Mouse (Mus musculus) liver, postnatal 0 days (tissue): ENCODE measurements around the gene Bsx. TPM values are rescaled to one million over a fixed set of nuclear protein-coding genes. Genes with fewer than 3 reads are reported as not detected.

Source experiments
- ATAC-seq: fragments of 200-750 bp; cut with Nextera tagmentation; 2 replicates; pipeline ENCODE4 v1.8.0; 2017; ENCODE audit warnings: mild to moderate bottlenecking, moderate library complexity
- DNase-seq: peaks from one replicate; pipeline ENCODE4 v3.0.0-alpha.2; 2016
- H3K27ac ChIP-seq: fragments of 300-500 bp; sonication (generic); 2 replicates; pipeline ENCODE4 v1.5.1; 2014; ENCODE audit warnings: antibody characterized with exemption, moderate library complexity, mild to moderate bottlenecking, low read depth
- H3K27me3 ChIP-seq: fragments of 300-500 bp; sonication (generic); 2 replicates; pipeline ENCODE4 v1.6.1; 2014; ENCODE audit warnings: low read length, control low read depth, mixed read lengths; ENCODE audit not compliant: insufficient read depth
- H3K36me3 ChIP-seq: fragments of 300-500 bp; sonication (generic); replicated peaks from 2 replicates; pipeline ENCODE4 v1.6.1; 2014; ENCODE audit warnings: mild to moderate bottlenecking, control low read depth, low read length, moderate library complexity, mixed read lengths; ENCODE audit not compliant: insufficient read depth
- H3K4me1 ChIP-seq: fragments of 300-500 bp; sonication (generic); 2 replicates; pipeline ENCODE4 v1.6.1; 2014; ENCODE audit warnings: antibody characterized with exemption, mild to moderate bottlenecking, control low read depth; ENCODE audit not compliant: insufficient read depth
- H3K4me2 ChIP-seq: fragments of 300-500 bp; sonication (generic); 2 replicates; pipeline ENCODE4 v1.6.1; 2014; ENCODE audit warnings: low read depth, mild to moderate bottlenecking, low read length, moderate library complexity, mixed read lengths
- H3K4me3 ChIP-seq: fragments of 300-500 bp; sonication (generic); 2 replicates; pipeline ENCODE4 v1.5.1; 2014; ENCODE audit warnings: low read depth, low read length
- H3K9ac ChIP-seq: fragments of 300-500 bp; sonication (generic); replicated peaks from 2 replicates; pipeline ENCODE4 v1.6.1; 2014; ENCODE audit warnings: mild to moderate bottlenecking, moderate library complexity
- H3K9me3 ChIP-seq: fragments of 300-500 bp; sonication (generic); 2 replicates; pipeline ENCODE4 v1.6.1; 2016; ENCODE audit warnings: mild to moderate bottlenecking, control low read depth, low read length, mixed read lengths
- CTCF ChIP-seq: sonication (generic); IDR thresholded peaks from 2 replicates; pipeline ENCODE4 v1.5.1; 2016; ENCODE audit warnings: antibody characterized with exemption, low read depth
- EP300 ChIP-seq: IDR thresholded peaks from 2 replicates; pipeline ENCODE4 v1.6.1; 2016; ENCODE audit warnings: antibody characterized with exemption, low read depth, mild to moderate bottlenecking
- WGBS: fragments of 180-500 bp; shearing (Covaris S2); extraction: QIAGEN DNeasy Blood & Tissue Kit; methylation state at CpG from one replicate; pipeline ENCODE4 v1.1.7; 2014; ENCODE audit not compliant: insufficient replicate concordance; 5-methylcytosine and 5-hydroxymethylcytosine counted together
- polyA plus RNA-seq: library from polyadenylated mRNA; unstranded; fragments of >200 nt; fragmentation: Nextera tagmentation; extraction: Ambion mirVana; gene quantifications from 2 replicates; pipeline ENCODE4 v1.2.1, GENCODE M21; 2015

Bsx gene
- polyA plus RNA-seq, 1 experiment from 2014 or later: not detected

GRCm38 (mm10) chr9:40878291-40878945 lies 4.5 kb downstream of the Bsx start:
- no peak for DNase-seq
- Histone ChIP-seq H3K27me3 (peaks cover 81% of the 10 kb centered on the region), H3K4me3 (peak overlapping the region; percentile 21; the same call in 1 of the 2 replicates), H3K36me3 (no peaks in the 10 kb centered on the region), H3K9ac (no peak overlapping the region), H3K4me2 (no peak overlapping the region), H3K4me1 (peaks cover 4% of the 10 kb centered on the region), H3K9me3 (no peaks in the 10 kb centered on the region), H3K27ac (no peak overlapping the region)
- TF ChIP-seq EP300 (no peak), CTCF (no peak)
- WGBS: 3% methylated on average over 32 of the region's 32 CpGs
- no peak for ATAC-seq

GRCm38 (mm10) chr9:40878998-40879397 lies 5.1 kb downstream of the Bsx start:
- no peak overlapping the region for H3K4me3 ChIP-seq
- DNase-seq (no peak), ATAC-seq (no peak)
- peaks cover 75% of the 10 kb centered on the region for H3K27me3 ChIP-seq
- no peak overlapping the region for H3K4me2 ChIP-seq
- WGBS: 3% methylated on average over 14 of the region's 14 CpGs
- H3K9me3 ChIP-seq: no peaks in the 10 kb centered on the region
- H3K9ac ChIP-seq: no peak overlapping the region
- no peak overlapping the region for H3K27ac ChIP-seq
- H3K4me1 ChIP-seq: peaks cover 4% of the 10 kb centered on the region
- no peaks in the 10 kb centered on the region for H3K36me3 ChIP-seq
- no peak for TF ChIP-seq CTCF
- no peak for TF ChIP-seq EP300

DNA sequence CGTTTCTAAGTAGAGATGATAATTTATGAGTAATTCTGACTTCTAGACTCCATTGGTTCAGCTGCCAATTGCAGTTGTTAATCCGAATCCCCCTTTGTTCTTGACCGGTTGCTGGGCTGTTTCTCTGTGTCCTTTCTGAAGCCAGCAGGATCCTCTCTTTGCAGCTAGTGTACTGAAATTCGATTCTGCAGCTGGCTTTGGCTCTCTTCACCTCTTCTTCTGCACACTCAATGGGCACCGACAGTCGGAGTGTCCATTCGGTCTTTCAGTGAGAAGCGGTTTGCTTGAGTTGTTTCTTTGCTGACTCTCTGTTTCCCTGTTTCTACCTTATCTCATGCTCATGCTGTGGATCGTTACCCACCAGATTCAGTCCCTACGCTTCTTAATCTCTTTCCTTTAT lies 11.7 kb downstream of the Bsx start:
- H3K27me3 ChIP-seq: peaks cover 25% of the 10 kb centered on the region
- no peak overlapping the region for H3K4me2 ChIP-seq
- no peak overlapping the region for H3K4me3 ChIP-seq
- ATAC-seq (no peak), DNase-seq (no peak)
- 57% methylated on average over 10 of the region's 10 CpGs for WGBS
- H3K36me3 ChIP-seq: no peaks in the 10 kb centered on the region
- H3K27ac ChIP-seq: no peak overlapping the region
- H3K9me3 ChIP-seq: no peaks in the 10 kb centered on the region
- TF ChIP-seq EP300 (no peak), CTCF (no peak)
- no peak overlapping the region for H3K9ac ChIP-seq
- H3K4me1 ChIP-seq: no peaks in the 10 kb centered on the region

DNA sequence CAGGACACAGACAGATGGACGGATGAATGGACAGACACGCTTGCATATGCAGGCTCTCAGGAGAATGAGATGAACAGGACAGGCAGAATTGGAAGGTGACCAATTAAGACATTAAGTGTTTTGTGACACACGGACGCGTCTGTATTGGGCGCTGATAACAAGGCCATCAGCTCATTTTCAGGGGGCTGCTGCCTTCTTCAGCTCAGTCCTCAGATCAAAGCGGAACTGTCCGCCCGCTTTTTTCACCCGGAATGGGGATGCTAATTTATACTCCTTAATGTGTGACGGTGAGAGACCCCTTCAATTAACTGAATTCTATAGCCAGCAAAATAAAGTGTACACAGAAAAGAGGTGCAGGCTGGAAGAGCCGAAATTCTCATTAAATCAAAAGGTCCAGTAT lies 15.5 kb downstream of the Bsx start:
- Histone ChIP-seq H3K27me3 (peaks cover 16% of the 10 kb centered on the region), H3K27ac (no peak overlapping the region), H3K9ac (no peak overlapping the region), H3K4me1 (no peaks in the 10 kb centered on the region), H3K4me2 (no peak overlapping the region), H3K36me3 (no peaks in the 10 kb centered on the region), H3K9me3 (no peaks in the 10 kb centered on the region), H3K4me3 (no peak overlapping the region)
- TF ChIP-seq CTCF (no peak), EP300 (no peak)
- DNase-seq (no peak), ATAC-seq (no peak)
- 46% methylated on average over 12 of the region's 12 CpGs for WGBS

DNA sequence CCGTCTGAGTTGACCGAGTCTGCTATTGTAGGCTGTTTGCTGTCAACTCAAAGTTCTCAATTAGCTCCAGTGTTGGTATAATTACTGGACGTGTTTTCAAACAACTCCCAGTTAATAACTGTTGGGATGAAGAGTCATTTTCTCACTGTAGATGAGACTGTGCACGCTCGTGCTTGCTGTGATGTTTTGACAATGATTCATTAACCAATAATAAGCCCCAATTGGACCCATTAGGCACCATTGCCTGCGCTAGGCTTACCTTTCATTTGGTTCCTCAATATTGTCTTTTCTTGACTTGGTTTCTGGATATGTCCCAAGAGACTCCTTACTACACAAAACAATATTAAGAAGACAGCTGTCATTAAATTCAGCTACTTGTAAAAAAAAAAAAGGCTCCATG lies 18.5 kb downstream of the Bsx start:
- no peak for TF ChIP-seq EP300
- no peak for TF ChIP-seq CTCF
- Histone ChIP-seq H3K4me3 (no peak overlapping the region), H3K9ac (no peak overlapping the region), H3K9me3 (no peaks in the 10 kb centered on the region), H3K27ac (no peak overlapping the region), H3K4me2 (no peak overlapping the region), H3K27me3 (0 out of 2 replicates have a peak, but pooled peaks cover 6% of the 10 kb centered on the region), H3K4me1 (no peaks in the 10 kb centered on the region), H3K36me3 (no peaks in the 10 kb centered on the region)
- WGBS: 71% methylated on average over 6 of the region's 6 CpGs
- ATAC-seq (no peak), DNase-seq (no peak)

DNA sequence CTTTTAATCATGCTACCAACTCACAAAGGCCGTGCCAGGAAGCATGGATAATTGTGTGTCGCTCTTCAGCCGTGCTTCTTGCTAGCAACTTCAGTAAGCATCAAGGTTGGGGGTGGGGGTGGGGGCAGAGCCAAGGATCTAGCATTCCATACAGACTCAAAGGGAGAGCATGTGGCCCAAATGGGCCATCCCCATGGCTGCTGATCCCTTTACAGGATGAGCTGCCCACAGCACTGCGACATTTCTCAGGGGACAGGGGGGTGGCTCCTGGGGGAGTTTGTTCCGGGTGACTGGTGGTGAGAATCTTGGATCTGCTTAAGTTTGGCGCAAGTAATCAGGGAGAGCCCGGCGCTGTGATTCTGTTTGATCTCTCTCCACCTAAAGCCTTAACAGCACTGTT lies 33.5 kb downstream of the Bsx start:
- no peaks in the 10 kb centered on the region for H3K9me3 ChIP-seq
- no peak overlapping the region for H3K27ac ChIP-seq
- no peak for ATAC-seq
- 51% methylated on average over 8 of the region's 8 CpGs for WGBS
- H3K36me3 ChIP-seq: no peaks in the 10 kb centered on the region
- H3K4me2 ChIP-seq: no peak overlapping the region
- no peak overlapping the region for H3K9ac ChIP-seq
- TF ChIP-seq CTCF (no peak), EP300 (no peak)
- no peak for DNase-seq
- H3K4me1 ChIP-seq: no peaks in the 10 kb centered on the region
- no peak overlapping the region for H3K4me3 ChIP-seq
- no peaks in the 10 kb centered on the region; the same call in 1 of the 2 replicates for H3K27me3 ChIP-seq
